Mouse (Mus musculus) embryonic facial prominence, embryonic 15.5 days (tissue): ENCODE data around the gene Synpo2. TPM values are rescaled to one million over a fixed set of nuclear protein-coding genes. Genes with fewer than 3 reads are reported as not detected.

Experiments used
- ATAC-seq: fragments of 200-750 bp; cut with Nextera tagmentation; 2 replicates; pipeline ENCODE4 v1.8.0; 2017; ENCODE audit warnings: low read depth, moderate TSS enrichment; ENCODE audit not compliant: insufficient number of reproducible peaks, low FRiP score, low TSS enrichment
- H3K27ac ChIP-seq: fragments of 300-500 bp; sonication (generic); replicated peaks from 2 replicates; pipeline ENCODE4 v1.5.1; 2015; ENCODE audit warnings: mild to moderate bottlenecking, inconsistent platforms
- H3K27me3 ChIP-seq: fragments of 300-500 bp; sonication (generic); 2 replicates; pipeline ENCODE4 v1.6.1; 2015; ENCODE audit warnings: inconsistent platforms
- H3K36me3 ChIP-seq: fragments of 300-500 bp; sonication (generic); 2 replicates; pipeline ENCODE4 v1.6.1; 2015; ENCODE audit warnings: mild to moderate bottlenecking, inconsistent platforms
- H3K4me1 ChIP-seq: fragments of 300-500 bp; sonication (generic); 2 replicates; pipeline ENCODE4 v1.6.1; 2015; ENCODE audit warnings: inconsistent platforms
- H3K4me2 ChIP-seq: fragments of 300-500 bp; sonication (generic); replicated peaks from 2 replicates; pipeline ENCODE4 v1.6.1; 2015; ENCODE audit warnings: mild to moderate bottlenecking, inconsistent platforms
- H3K4me3 ChIP-seq: fragments of 300-500 bp; sonication (generic); replicated peaks from 2 replicates; pipeline ENCODE4 v1.5.1; 2015; ENCODE audit warnings: mild to moderate bottlenecking, inconsistent platforms
- H3K9ac ChIP-seq: fragments of 300-500 bp; sonication (generic); 2 replicates; pipeline ENCODE4 v1.6.1; 2015; ENCODE audit warnings: inconsistent platforms
- H3K9me3 ChIP-seq: fragments of 300-500 bp; sonication (generic); replicated peaks from 2 replicates; pipeline ENCODE4 v1.6.1; 2016; ENCODE audit warnings: inconsistent platforms
- WGBS: fragments of 180-500 bp; shearing (Covaris S2); methylation state at CpG from one replicate; pipeline ENCODE4 v1.1.7; 2015; 5-methylcytosine and 5-hydroxymethylcytosine counted together
- polyA plus RNA-seq: library from polyadenylated mRNA; unstranded; fragments of >200 nt; fragmentation: Nextera tagmentation; extraction: Ambion mirVana; gene quantifications from 2 replicates; pipeline ENCODE4 v1.2.1, GENCODE M21; 2015

The Synpo2 gene
- polyA plus RNA-seq, 1 experiment from 2014 or later, result 6.9 TPM

- no peaks in the 10 kb centered on the region for H3K27me3 ChIP-seq
- H3K36me3 ChIP-seq, result no peaks in the 10 kb centered on the region
- H3K9me3 ChIP-seq, result no peaks in the 10 kb centered on the region
- H3K4me3 ChIP-seq, result no peak overlapping the region
- ATAC-seq, result no peak
- 30% methylated on average over 5 of the region's 5 CpGs for WGBS
- 0 out of 2 replicates have a peak, but pooled peaks cover 12% of the 10 kb centered on the region for H3K4me1 ChIP-seq
- no peak overlapping the region for H3K4me2 ChIP-seq
- H3K27ac ChIP-seq, result no peak overlapping the region
- no peak overlapping the region for H3K9ac ChIP-seq
These were observed 8.4 kb upstream of the Synpo2 start for GRCm38 (mm10) chr3:123244376-123244775.

GRCm38 (mm10) chr3:123237446-123237845 is 1.5 kb upstream of the Synpo2 start:
- Histone ChIP-seq H3K9ac (no peak overlapping the region), H3K27ac (peak overlapping the region; percentile 44; the same call in 1 of the 2 replicates), H3K36me3 (no peaks in the 10 kb centered on the region), H3K9me3 (no peaks in the 10 kb centered on the region), H3K27me3 (no peaks in the 10 kb centered on the region), H3K4me2 (no peak overlapping the region), H3K4me1 (peaks cover 20% of the 10 kb centered on the region), H3K4me3 (no peak overlapping the region)
- no peak for ATAC-seq

- H3K4me2 ChIP-seq, result peak overlapping the region; percentile 71; the same call in 1 of the 2 replicates
- 19% methylated on average over 7 of the region's 7 CpGs for WGBS
- peak; percentile 67 for ATAC-seq
These were observed 1.1 kb upstream of the Synpo2 start for GRCm38 (mm10) chr3:123237039-123237438.

GRCm38 (mm10) chr3:123235495-123235894 is 454 bp downstream of the Synpo2 start:
- H3K36me3 ChIP-seq, result no peaks in the 10 kb centered on the region
- WGBS, result 17% methylated on average over 7 of the region's 7 CpGs
- peak overlapping the region; percentile 37; the same call in 1 of the 2 replicates for H3K9ac ChIP-seq
- no peak overlapping the region for H3K27ac ChIP-seq
- no peak for ATAC-seq
- no peaks in the 10 kb centered on the region for H3K9me3 ChIP-seq
- H3K27me3 ChIP-seq, result no peaks in the 10 kb centered on the region
- peak overlapping the region; percentile 50 for H3K4me3 ChIP-seq
- H3K4me2 ChIP-seq, result peak overlapping the region; percentile 71
- peaks cover 20% of the 10 kb centered on the region for H3K4me1 ChIP-seq

More at GRCm38 (mm10) chr3:123237039-123237438, 1.1 kb upstream of the Synpo2 start:
- no peaks in the 10 kb centered on the region for H3K9me3 ChIP-seq
- H3K4me1 ChIP-seq, result peaks cover 20% of the 10 kb centered on the region
- no peaks in the 10 kb centered on the region for H3K27me3 ChIP-seq
- H3K36me3 ChIP-seq, result no peaks in the 10 kb centered on the region
- peak overlapping the region; percentile 44; the same call in 1 of the 2 replicates for H3K27ac ChIP-seq
- no peak overlapping the region for H3K9ac ChIP-seq
- no peak overlapping the region for H3K4me3 ChIP-seq

- peak overlapping the region; percentile 15; the same call in 1 of the 2 replicates for H3K4me2 ChIP-seq
- no peaks in the 10 kb centered on the region for H3K36me3 ChIP-seq
- no peak for ATAC-seq
- WGBS, result 35% methylated on average over 16 of the region's 16 CpGs
- peaks cover 20% of the 10 kb centered on the region for H3K4me1 ChIP-seq
- H3K9ac ChIP-seq, result no peak overlapping the region
- no peaks in the 10 kb centered on the region for H3K9me3 ChIP-seq
- H3K4me3 ChIP-seq, result peak overlapping the region; percentile 12; the same call in 1 of the 2 replicates
- no peak overlapping the region for H3K27ac ChIP-seq
- H3K27me3 ChIP-seq, result no peaks in the 10 kb centered on the region
These were observed 1.6 kb downstream of the Synpo2 start for GRCm38 (mm10) chr3:123234191-123234836.

GRCm38 (mm10) chr3:123231639-123232038 is 4.3 kb downstream of the Synpo2 start:
- WGBS, result 88% methylated on average over 2 of the region's 2 CpGs
- ATAC-seq, result no peak
- H3K4me3 ChIP-seq, result no peak overlapping the region
- H3K4me1 ChIP-seq, result peaks cover 11% of the 10 kb centered on the region
- no peak overlapping the region for H3K27ac ChIP-seq
- no peaks in the 10 kb centered on the region for H3K36me3 ChIP-seq
- H3K9ac ChIP-seq, result no peak overlapping the region
- H3K4me2 ChIP-seq, result no peak overlapping the region
- no peaks in the 10 kb centered on the region for H3K9me3 ChIP-seq
- H3K27me3 ChIP-seq, result no peaks in the 10 kb centered on the region

- no peak overlapping the region for H3K9ac ChIP-seq
- no peak for ATAC-seq
- no peak overlapping the region for H3K4me2 ChIP-seq
- no peak overlapping the region for H3K27ac ChIP-seq
- no peak overlapping the region for H3K4me3 ChIP-seq
- no peaks in the 10 kb centered on the region for H3K36me3 ChIP-seq
- H3K4me1 ChIP-seq, result no peaks in the 10 kb centered on the region
- WGBS, result 95% methylated on average over 3 of the region's 3 CpGs
- no peaks in the 10 kb centered on the region for H3K27me3 ChIP-seq
- H3K9me3 ChIP-seq, result no peaks in the 10 kb centered on the region
These were observed 8.7 kb downstream of the Synpo2 start for GRCm38 (mm10) chr3:123227276-123227675.

GRCm38 (mm10) chr3:123218646-123219045 is 17.3 kb downstream of the Synpo2 start:
- no peaks in the 10 kb centered on the region for H3K4me1 ChIP-seq
- ATAC-seq, result no peak
- 36% methylated on average over 6 of the region's 6 CpGs for WGBS
- H3K9me3 ChIP-seq, result no peaks in the 10 kb centered on the region
- H3K27ac ChIP-seq, result no peak overlapping the region
- H3K36me3 ChIP-seq, result no peaks in the 10 kb centered on the region
- H3K4me2 ChIP-seq, result no peak overlapping the region
- H3K27me3 ChIP-seq, result no peaks in the 10 kb centered on the region
- no peak overlapping the region for H3K9ac ChIP-seq
- no peak overlapping the region for H3K4me3 ChIP-seq

GRCm38 (mm10) chr3:123208891-123209290 is 27.1 kb downstream of the Synpo2 start:
- Histone ChIP-seq H3K27me3 (no peaks in the 10 kb centered on the region), H3K9ac (no peak overlapping the region), H3K36me3 (no peaks in the 10 kb centered on the region), H3K9me3 (no peaks in the 10 kb centered on the region), H3K4me3 (no peak overlapping the region), H3K27ac (no peak overlapping the region), H3K4me1 (no peaks in the 10 kb centered on the region), H3K4me2 (no peak overlapping the region)
- 71% methylated on average over 4 of the region's 4 CpGs for WGBS
- no peak for ATAC-seq

- Histone ChIP-seq H3K36me3 (no peaks in the 10 kb centered on the region), H3K9ac (no peak overlapping the region), H3K27ac (no peak overlapping the region), H3K9me3 (no peaks in the 10 kb centered on the region), H3K4me1 (no peaks in the 10 kb centered on the region), H3K4me3 (no peak overlapping the region), H3K27me3 (no peaks in the 10 kb centered on the region), H3K4me2 (no peak overlapping the region)
- WGBS, result 65% methylated on average over 5 of the region's 5 CpGs
- ATAC-seq, result no peak
These were observed 28.6 kb downstream of the Synpo2 start for GRCm38 (mm10) chr3:123207386-123207785.

- ATAC-seq, result no peak
- WGBS, result 75% methylated on average over 7 of the region's 7 CpGs
- no peaks in the 10 kb centered on the region for H3K27me3 ChIP-seq
- H3K4me3 ChIP-seq, result no peak overlapping the region
- no peak overlapping the region for H3K4me2 ChIP-seq
- no peaks in the 10 kb centered on the region for H3K36me3 ChIP-seq
- H3K9me3 ChIP-seq, result no peaks in the 10 kb centered on the region
- no peak overlapping the region for H3K9ac ChIP-seq
- H3K4me1 ChIP-seq, result no peaks in the 10 kb centered on the region
- H3K27ac ChIP-seq, result peak overlapping the region; percentile 58; the same call in 1 of the 2 replicates
These were observed 30.5 kb downstream of the Synpo2 start for GRCm38 (mm10) chr3:123205485-123205884.

- Histone ChIP-seq H3K4me1 (no peaks in the 10 kb centered on the region), H3K36me3 (no peaks in the 10 kb centered on the region), H3K9me3 (no peaks in the 10 kb centered on the region), H3K4me3 (no peak overlapping the region), H3K27ac (peak overlapping the region; percentile 58; the same call in 1 of the 2 replicates), H3K27me3 (no peaks in the 10 kb centered on the region), H3K9ac (no peak overlapping the region), H3K4me2 (no peak overlapping the region)
- ATAC-seq, result no peak
- 62% methylated on average over 6 of the region's 6 CpGs for WGBS
These were observed 30.9 kb downstream of the Synpo2 start for GRCm38 (mm10) chr3:123205065-123205464.
